In the genomic region with DNA sequence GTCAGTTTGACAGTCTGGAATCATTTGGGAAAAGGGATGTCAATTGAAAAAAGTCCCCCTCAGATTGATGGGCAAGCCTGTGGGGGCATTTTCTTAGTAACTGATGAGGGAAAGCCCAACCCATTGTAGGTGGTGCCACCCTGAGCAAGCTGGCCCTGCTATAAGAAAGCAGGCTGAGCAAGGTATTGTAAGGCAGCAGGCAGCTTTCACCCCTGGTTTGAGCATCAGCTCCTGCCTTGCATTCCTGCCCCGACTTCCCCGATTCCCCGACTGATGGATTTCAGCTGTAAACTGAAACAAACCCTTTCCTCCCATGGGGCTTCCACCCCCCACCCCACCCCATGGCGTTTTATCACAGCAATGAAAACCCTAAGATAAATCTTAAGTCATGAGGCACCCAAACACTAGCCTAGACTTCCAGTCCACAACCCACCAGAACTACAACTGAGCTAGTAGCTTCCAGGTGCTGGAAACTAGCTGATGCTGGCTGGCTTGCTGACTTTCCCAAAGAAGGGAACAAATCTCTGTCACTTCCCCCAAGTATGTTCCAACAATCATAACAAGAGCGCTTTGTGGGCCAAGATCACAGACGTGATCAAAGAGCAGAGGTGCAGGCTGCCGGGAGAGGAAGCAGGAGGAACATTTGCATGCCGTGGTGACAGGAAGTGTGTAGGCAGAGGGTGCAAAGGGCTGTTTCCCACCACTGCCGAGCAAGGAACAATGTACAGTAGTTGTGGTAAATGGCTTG, we compare ENCODE assay signal across 9 mouse cellular contexts. TPM values are rescaled to one million over a fixed set of nuclear protein-coding genes. Genes with fewer than 3 reads are reported as not detected.
A peak's percentile ranks its signal among the peaks of the same experiment; 100 is the strongest.
DNase-seq lines count a peak whose midpoint lies in the region; ATAC-seq and TF ChIP-seq lines count a peak whose summit lies in the region.
"Had no signal": no experiment of that assay in that cellular context is flagged by ENCODE, and none has a peak within 500 bp of the region (broad histone marks: within the 10 kb centered on the region; RNA-seq: fewer than 3 reads in every experiment).

No protein-coding gene starts in this region.

- H3K27me3 ChIP-seq in midbrain, embryonic 10.5 days (ENCODE audit: low read depth, poor library complexity, severe bottlenecking) = no peaks in the 10 kb centered on the region
- H3K27me3 ChIP-seq in midbrain, postnatal 0 days (ENCODE audit: insufficient read depth, low read length) = no peaks in the 10 kb centered on the region
- H3K27me3 ChIP-seq in forebrain, embryonic 13.5 days = no peaks in the 10 kb centered on the region
- no peaks in the 10 kb centered on the region for H3K27me3 ChIP-seq in hindbrain, embryonic 16.5 days (replicated peaks; ENCODE audit: control insufficient read depth, insufficient read depth, low read length)
- H3K27me3 ChIP-seq in liver, embryonic 11.5 days (replicated peaks; ENCODE audit: control insufficient read depth, insufficient read depth, low read length) = no peaks in the 10 kb centered on the region
- H3K27me3 ChIP-seq in neural tube, embryonic 14.5 days (ENCODE audit: control insufficient read depth, insufficient read depth, low read length) = no peaks in the 10 kb centered on the region

- no peak overlapping the region for H3K4me3 ChIP-seq in midbrain, embryonic 10.5 days
- H3K4me3 ChIP-seq in midbrain, postnatal 0 days (ENCODE audit: low read depth, low read length) = no peak overlapping the region
- H3K4me3 ChIP-seq in forebrain, embryonic 13.5 days = no peak overlapping the region
- H3K4me3 ChIP-seq in hindbrain, embryonic 16.5 days (ENCODE audit: low read length) = no peak overlapping the region
- H3K4me3 ChIP-seq in liver, embryonic 11.5 days (ENCODE audit: low read depth, low read length) = no peak overlapping the region
- H3K4me3 ChIP-seq in neural tube, embryonic 14.5 days (ENCODE audit: low read depth, low read length) = no peak overlapping the region

- TF ChIP-seq CTCF in midbrain, postnatal 0 days (IDR thresholded peaks at IDR 0.05) = no peak

- 0 out of 2 replicates have a peak overlapping the region, but pooled peaks have one; percentile 19 for H3K27ac ChIP-seq in midbrain, embryonic 10.5 days (replicated peaks)
- no peak overlapping the region for H3K27ac ChIP-seq in midbrain, postnatal 0 days (ENCODE audit: low read depth, low read length)
- H3K27ac ChIP-seq in forebrain, embryonic 13.5 days = peak overlapping the region; percentile 35; the same call in 1 of the 2 replicates
- H3K27ac ChIP-seq in hindbrain, embryonic 16.5 days (ENCODE audit: low read depth, low read length) = peak overlapping the region; percentile 36; the same call in 1 of the 2 replicates
- peak overlapping the region; percentile 26 for H3K27ac ChIP-seq in liver, embryonic 11.5 days (ENCODE audit: low read depth, low read length)
- peak overlapping the region; percentile 35; the same call in 1 of the 2 replicates for H3K27ac ChIP-seq in neural tube, embryonic 14.5 days (ENCODE audit: low read depth, low read length)

- H3K4me2 ChIP-seq in midbrain, postnatal 0 days (ENCODE audit: low read depth, low read length, poor library complexity, severe bottlenecking) = no peak overlapping the region
- H3K4me2 ChIP-seq in forebrain, embryonic 13.5 days = no peak overlapping the region
- no peak overlapping the region for H3K4me2 ChIP-seq in hindbrain, embryonic 16.5 days (ENCODE audit: low read length)
- H3K4me2 ChIP-seq in liver, embryonic 11.5 days = peak overlapping the region; percentile 16
- no peak overlapping the region for H3K4me2 ChIP-seq in neural tube, embryonic 14.5 days (ENCODE audit: low read depth, low read length)

- H3K9me3 ChIP-seq in midbrain, embryonic 10.5 days (replicated peaks) = no peaks in the 10 kb centered on the region
- no peaks in the 10 kb centered on the region for H3K9me3 ChIP-seq in midbrain, postnatal 0 days (ENCODE audit: low read length)
- H3K9me3 ChIP-seq in forebrain, embryonic 13.5 days (replicated peaks) = no peaks in the 10 kb centered on the region
- H3K9me3 ChIP-seq in hindbrain, embryonic 16.5 days (ENCODE audit: control insufficient read depth, low read length) = no peaks in the 10 kb centered on the region
- no peaks in the 10 kb centered on the region for H3K9me3 ChIP-seq in liver, embryonic 11.5 days (ENCODE audit: control insufficient read depth, low read length)
- no peaks in the 10 kb centered on the region for H3K9me3 ChIP-seq in neural tube, embryonic 14.5 days (ENCODE audit: control insufficient read depth, low read length)

- WGBS in midbrain, embryonic 10.5 days = 61% methylated on average over 9 of the region's 9 CpGs
- 47% methylated on average over 9 of the region's 9 CpGs for WGBS in midbrain, postnatal 0 days
- WGBS in forebrain, embryonic 13.5 days = 55% methylated on average over 9 of the region's 9 CpGs
- WGBS in hindbrain, embryonic 16.5 days = 33% methylated on average over 9 of the region's 9 CpGs
- WGBS in liver, embryonic 11.5 days = 16% methylated on average over 9 of the region's 9 CpGs
- WGBS in neural tube, embryonic 14.5 days = 18% methylated on average over 9 of the region's 9 CpGs

- no peak overlapping the region for H3K9ac ChIP-seq in midbrain, postnatal 0 days (replicated peaks; ENCODE audit: low read length, poor library complexity, severe bottlenecking)
- H3K9ac ChIP-seq in forebrain, embryonic 13.5 days = no peak overlapping the region
- no peak overlapping the region for H3K9ac ChIP-seq in hindbrain, embryonic 16.5 days (ENCODE audit: low read depth, low read length)
- no peak overlapping the region for H3K9ac ChIP-seq in liver, embryonic 11.5 days (ENCODE audit: low read depth, low read length)
- H3K9ac ChIP-seq in neural tube, embryonic 14.5 days (replicated peaks; ENCODE audit: low read depth, low read length) = no peak overlapping the region

- peaks cover 19% of the 10 kb centered on the region for H3K36me3 ChIP-seq in midbrain, embryonic 10.5 days
- peaks cover 4% of the 10 kb centered on the region; the same call in 1 of the 2 replicates for H3K36me3 ChIP-seq in midbrain, postnatal 0 days (ENCODE audit: insufficient read depth, low read length)
- peaks cover 20% of the 10 kb centered on the region for H3K36me3 ChIP-seq in forebrain, embryonic 13.5 days (ENCODE audit: poor library complexity, severe bottlenecking)
- no peaks in the 10 kb centered on the region for H3K36me3 ChIP-seq in hindbrain, embryonic 16.5 days (ENCODE audit: control insufficient read depth, insufficient read depth, low read length)
- peaks cover 10% of the 10 kb centered on the region; the same call in 1 of the 2 replicates for H3K36me3 ChIP-seq in liver, embryonic 11.5 days (ENCODE audit: control insufficient read depth, insufficient read depth, low read length)
- no peaks in the 10 kb centered on the region for H3K36me3 ChIP-seq in neural tube, embryonic 14.5 days (ENCODE audit: control insufficient read depth, insufficient read depth, low read length)

- peaks cover 28% of the 10 kb centered on the region for H3K4me1 ChIP-seq in midbrain, embryonic 10.5 days
- H3K4me1 ChIP-seq in midbrain, postnatal 0 days (ENCODE audit: insufficient read depth, low read length) = peaks cover 8% of the 10 kb centered on the region; the same call in 1 of the 2 replicates
- H3K4me1 ChIP-seq in forebrain, embryonic 13.5 days = peaks cover 34% of the 10 kb centered on the region
- H3K4me1 ChIP-seq in hindbrain, embryonic 16.5 days (ENCODE audit: control insufficient read depth, insufficient read depth, low read depth, low read length) = peaks cover 13% of the 10 kb centered on the region
- peaks cover 34% of the 10 kb centered on the region for H3K4me1 ChIP-seq in liver, embryonic 11.5 days (replicated peaks; ENCODE audit: control insufficient read depth, insufficient read depth, low read length)
- peaks cover 28% of the 10 kb centered on the region for H3K4me1 ChIP-seq in neural tube, embryonic 14.5 days (ENCODE audit: control insufficient read depth, insufficient read depth, low read length)

- no peak for ATAC-seq in midbrain, postnatal 0 days (ENCODE audit: low FRiP score)
- ATAC-seq in forebrain, embryonic 13.5 days = no peak
- no peak for ATAC-seq in hindbrain, embryonic 16.5 days
- ATAC-seq in liver, embryonic 11.5 days (replicated peaks; ENCODE audit: low FRiP score) = no peak; the same call in 1 of the 2 replicates
- no peak for ATAC-seq in neural tube, embryonic 14.5 days (ENCODE audit: low read depth)

- no peak for DNase-seq in midbrain, embryonic 10.5 days (ENCODE audit: low spot score)
- no peak for DNase-seq in midbrain, postnatal 0 days (ENCODE audit: low spot score)
- DNase-seq in liver, embryonic 11.5 days (ENCODE audit: low spot score) = no peak
- no peak for DNase-seq in retina, postnatal 1 day
- DNase-seq in urinary bladder, adult 18-20 months (ENCODE audit: low spot score in 2 of 2) = no peak

RNA-seq across cellular contexts. Expression of a gene that starts 20.9 kb away (rescaled TPM):
- 242 and 244 TPM in 2 replicates for polyA plus RNA-seq in midbrain, embryonic 10.5 days (2016; fragmentation: Nextera tagmentation; extraction: Ambion mirVana)
- 240 and 263 TPM in 2 replicates for total RNA-seq in midbrain, postnatal 0 days (2014; rRNA removed)
- polyA plus RNA-seq in midbrain, postnatal 0 days (2015; fragmentation: Nextera tagmentation; extraction: Ambion mirVana) = 374 and 394 TPM in 2 replicates
- 281 and 283 TPM in 2 replicates for polyA plus RNA-seq in forebrain, embryonic 13.5 days (2015; fragmentation: Nextera tagmentation; extraction: Ambion mirVana)
- polyA plus RNA-seq in hindbrain, embryonic 16.5 days (2015; fragmentation: Nextera tagmentation; extraction: Ambion mirVana) = 391 and 409 TPM in 2 replicates
- 309 and 312 TPM in 2 replicates for polyA plus RNA-seq in liver, embryonic 11.5 days (2014; fragmentation: Nextera tagmentation; extraction: Ambion mirVana)
- 401 and 423 TPM in 2 replicates for polyA plus RNA-seq in neural tube, embryonic 14.5 days (2014; fragmentation: Nextera tagmentation; extraction: Ambion mirVana)

RNA-seq across cellular contexts. Expression of a gene that starts 21.0 kb away (rescaled TPM):
- 36.7 and 41.5 TPM in 2 replicates for polyA plus RNA-seq in midbrain, embryonic 10.5 days (2016; fragmentation: Nextera tagmentation; extraction: Ambion mirVana)
- 75.7 and 87.8 TPM in 2 replicates for total RNA-seq in midbrain, postnatal 0 days (2014; rRNA removed)
- 56.4 and 67.6 TPM in 2 replicates for polyA plus RNA-seq in midbrain, postnatal 0 days (2015; fragmentation: Nextera tagmentation; extraction: Ambion mirVana)
- polyA plus RNA-seq in forebrain, embryonic 13.5 days (2015; fragmentation: Nextera tagmentation; extraction: Ambion mirVana) = 46.1 and 51.3 TPM in 2 replicates
- 70.3 and 75.2 TPM in 2 replicates for polyA plus RNA-seq in hindbrain, embryonic 16.5 days (2015; fragmentation: Nextera tagmentation; extraction: Ambion mirVana)
- 27.6 and 28.2 TPM in 2 replicates for polyA plus RNA-seq in liver, embryonic 11.5 days (2014; fragmentation: Nextera tagmentation; extraction: Ambion mirVana)
- 57.4 and 69.5 TPM in 2 replicates for polyA plus RNA-seq in neural tube, embryonic 14.5 days (2014; fragmentation: Nextera tagmentation; extraction: Ambion mirVana)

RNA-seq across cellular contexts. Expression of a gene that starts 51.8 kb away (rescaled TPM):
- not detected in 2 replicates for polyA plus RNA-seq in midbrain, embryonic 10.5 days (2016; fragmentation: Nextera tagmentation; extraction: Ambion mirVana)
- not detected in 2 replicates for total RNA-seq in midbrain, postnatal 0 days (2014; rRNA removed)
- not detected in 2 replicates for polyA plus RNA-seq in midbrain, postnatal 0 days (2015; fragmentation: Nextera tagmentation; extraction: Ambion mirVana)
- not detected in 2 replicates for polyA plus RNA-seq in forebrain, embryonic 13.5 days (2015; fragmentation: Nextera tagmentation; extraction: Ambion mirVana)
- polyA plus RNA-seq in hindbrain, embryonic 16.5 days (2015; fragmentation: Nextera tagmentation; extraction: Ambion mirVana) = not detected in 2 replicates
- not detected in 2 replicates for polyA plus RNA-seq in liver, embryonic 11.5 days (2014; fragmentation: Nextera tagmentation; extraction: Ambion mirVana)
- not detected in 2 replicates for polyA plus RNA-seq in neural tube, embryonic 14.5 days (2014; fragmentation: Nextera tagmentation; extraction: Ambion mirVana)
- polyA plus RNA-seq: cortical plate, adult 2 months had no signal
